Mouse (Mus musculus): ENCODE measurements around the gene Pnpo.

DNA sequence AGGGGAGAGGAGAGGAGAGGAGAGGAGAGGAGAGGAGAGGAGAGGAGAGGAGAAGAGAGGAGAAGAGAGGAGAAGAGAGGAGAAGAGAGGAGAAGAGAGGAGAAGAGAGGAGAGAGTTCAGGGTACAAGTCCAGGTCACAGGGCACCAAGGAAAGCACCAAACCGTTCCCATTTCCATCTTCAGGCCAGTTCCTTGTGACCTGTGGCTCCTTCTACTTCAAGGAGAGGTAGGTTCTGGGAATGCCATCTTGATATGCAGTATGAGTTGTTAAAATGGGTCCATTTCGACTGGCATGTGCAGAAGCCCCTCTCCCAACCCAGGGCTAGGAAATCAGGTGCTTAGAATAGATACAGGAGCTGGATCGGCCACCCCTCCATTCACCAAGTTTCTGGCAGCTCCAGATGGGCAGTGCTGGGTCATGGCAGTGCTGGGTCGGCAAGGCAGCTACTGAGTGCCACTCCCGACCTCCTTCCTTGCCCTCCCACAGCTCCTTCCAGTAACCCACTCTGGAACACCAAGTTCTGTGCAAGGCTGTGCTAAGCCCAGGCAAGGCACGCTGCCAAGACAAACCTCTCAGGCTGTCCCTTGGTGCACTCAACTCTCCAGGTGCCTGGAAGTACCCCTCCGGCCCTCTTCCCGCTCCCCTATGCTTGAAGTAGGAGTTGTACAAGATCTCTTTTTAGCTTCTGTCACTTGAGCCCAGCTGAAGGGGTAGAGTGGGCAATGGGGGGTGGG lies 12.3 kb downstream of the Pnpo start:
- no peak for TF ChIP-seq CTCF (IDR thresholded peaks at IDR 0.05; ENCODE audit: control insufficient read depth, insufficient read depth, low read length)
- no peak for TF ChIP-seq POLR2A (IDR thresholded peaks at IDR 0.05; ENCODE audit: borderline replicate concordance, control insufficient read depth, low read depth, low read length)
